Mouse (Mus musculus) splenic B cell, adult 2 months (primary cell): Measurements from ENCODE around the gene Mul1.
"Not testable (repeated sequence)": the region's sequence is repeated elsewhere in the genome, so short reads cannot be mapped to it uniquely, and the experiment has no call there.

Experiments
- DNase-seq: peaks from one replicate; pipeline ENCODE4 v3.0.0-alpha.2; 2011; ENCODE audit warnings: low read depth, low spot score
- H3K27me3 ChIP-seq: 2 replicates; pipeline ENCODE4 v1.6.1; 2012; ENCODE audit warnings: mild to moderate bottlenecking, low read length, moderate library complexity, mixed read lengths; ENCODE audit not compliant: control insufficient read depth, poor library complexity, insufficient read depth, severe bottlenecking
- H3K36me3 ChIP-seq: 2 replicates; pipeline ENCODE4 v1.6.1; 2012; ENCODE audit warnings: mild to moderate bottlenecking, low read length, moderate library complexity, mixed read lengths; ENCODE audit not compliant: control insufficient read depth, poor library complexity, insufficient read depth, severe bottlenecking

The Mul1 gene

GRCm38 (mm10) chr4:138418340-138418957, 16.0 kb upstream of the Mul1 start:
- Histone ChIP-seq H3K36me3 (no peaks in the 10 kb centered on the region), H3K27me3 (no peaks in the 10 kb centered on the region)
- no peak for DNase-seq

- H3K36me3 ChIP-seq, result no peaks in the 10 kb centered on the region
- H3K27me3 ChIP-seq, result no peaks in the 10 kb centered on the region
- DNase-seq, result no peak
Measured at GRCm38 (mm10) chr4:138425028-138425427, 9.4 kb upstream of the Mul1 start.

- not testable (repeated sequence) for DNase-seq, H3K36me3 ChIP-seq, H3K27me3 ChIP-seq
Measured at GRCm38 (mm10) chr4:138425604-138426003, 8.9 kb upstream of the Mul1 start.

- H3K27me3 ChIP-seq, result no peaks in the 10 kb centered on the region
- H3K36me3 ChIP-seq, result no peaks in the 10 kb centered on the region
- peak; percentile 71 for DNase-seq
Measured at GRCm38 (mm10) chr4:138426778-138427705, 7.4 kb upstream of the Mul1 start.

GRCm38 (mm10) chr4:138429778-138430177, 4.7 kb upstream of the Mul1 start:
- Histone ChIP-seq H3K27me3 (no peaks in the 10 kb centered on the region), H3K36me3 (no peaks in the 10 kb centered on the region)
- DNase-seq, result peak; percentile 49

- Histone ChIP-seq H3K27me3 (no peaks in the 10 kb centered on the region), H3K36me3 (no peaks in the 10 kb centered on the region)
- no peak for DNase-seq
Measured at GRCm38 (mm10) chr4:138431340-138431739, 3.1 kb upstream of the Mul1 start.

- no peaks in the 10 kb centered on the region for H3K27me3 ChIP-seq
- DNase-seq, result no peak
- H3K36me3 ChIP-seq, result peaks cover 3% of the 10 kb centered on the region; the same call in 1 of the 2 replicates
Measured at GRCm38 (mm10) chr4:138440062-138440461, 5.6 kb downstream of the Mul1 start.

GRCm38 (mm10) chr4:138444941-138445340, 10.5 kb downstream of the Mul1 start:
- no peak for DNase-seq
- Histone ChIP-seq H3K36me3 (0 out of 2 replicates have a peak, but pooled peaks cover 3% of the 10 kb centered on the region), H3K27me3 (no peaks in the 10 kb centered on the region)

GRCm38 (mm10) chr4:138446981-138447380, 12.5 kb downstream of the Mul1 start:
- DNase-seq, result no peak
- no peaks in the 10 kb centered on the region for H3K27me3 ChIP-seq
- no peaks in the 10 kb centered on the region for H3K36me3 ChIP-seq

- H3K27me3 ChIP-seq, result no peaks in the 10 kb centered on the region
- no peaks in the 10 kb centered on the region for H3K36me3 ChIP-seq
- peak; percentile 90 for DNase-seq
Measured at GRCm38 (mm10) chr4:138447387-138447786, 12.9 kb downstream of the Mul1 start.

GRCm38 (mm10) chr4:138447827-138448602, 13.5 kb downstream of the Mul1 start:
- Histone ChIP-seq H3K36me3 (no peaks in the 10 kb centered on the region), H3K27me3 (no peaks in the 10 kb centered on the region)
- no peak for DNase-seq

- H3K27me3 ChIP-seq, result no peaks in the 10 kb centered on the region
- no peak for DNase-seq
Measured at GRCm38 (mm10) chr4:138448872-138449615, 14.6 kb downstream of the Mul1 start.

GRCm38 (mm10) chr4:138449636-138450314, 15.3 kb downstream of the Mul1 start:
- DNase-seq, result no peak
- H3K36me3 ChIP-seq, result no peaks in the 10 kb centered on the region
- no peaks in the 10 kb centered on the region for H3K27me3 ChIP-seq

More at GRCm38 (mm10) chr4:138448872-138449615, 14.6 kb downstream of the Mul1 start:
- no peaks in the 10 kb centered on the region for H3K36me3 ChIP-seq
